Mouse (Mus musculus) bone marrow macrophage, adult 2 months (primary cell): ENCODE data around the gene Fam83e.

Source experiments
- CTCF ChIP-seq: IDR thresholded peaks from 2 replicates; pipeline ENCODE4 v1.5.1; 2012; ENCODE audit warnings: low read depth, mild to moderate bottlenecking, low read length, moderate library complexity
- POLR2A ChIP-seq: IDR thresholded peaks from 2 replicates; pipeline ENCODE4 v1.6.1; 2012; ENCODE audit warnings: mild to moderate bottlenecking, low read depth, low read length, borderline replicate concordance

DNA sequence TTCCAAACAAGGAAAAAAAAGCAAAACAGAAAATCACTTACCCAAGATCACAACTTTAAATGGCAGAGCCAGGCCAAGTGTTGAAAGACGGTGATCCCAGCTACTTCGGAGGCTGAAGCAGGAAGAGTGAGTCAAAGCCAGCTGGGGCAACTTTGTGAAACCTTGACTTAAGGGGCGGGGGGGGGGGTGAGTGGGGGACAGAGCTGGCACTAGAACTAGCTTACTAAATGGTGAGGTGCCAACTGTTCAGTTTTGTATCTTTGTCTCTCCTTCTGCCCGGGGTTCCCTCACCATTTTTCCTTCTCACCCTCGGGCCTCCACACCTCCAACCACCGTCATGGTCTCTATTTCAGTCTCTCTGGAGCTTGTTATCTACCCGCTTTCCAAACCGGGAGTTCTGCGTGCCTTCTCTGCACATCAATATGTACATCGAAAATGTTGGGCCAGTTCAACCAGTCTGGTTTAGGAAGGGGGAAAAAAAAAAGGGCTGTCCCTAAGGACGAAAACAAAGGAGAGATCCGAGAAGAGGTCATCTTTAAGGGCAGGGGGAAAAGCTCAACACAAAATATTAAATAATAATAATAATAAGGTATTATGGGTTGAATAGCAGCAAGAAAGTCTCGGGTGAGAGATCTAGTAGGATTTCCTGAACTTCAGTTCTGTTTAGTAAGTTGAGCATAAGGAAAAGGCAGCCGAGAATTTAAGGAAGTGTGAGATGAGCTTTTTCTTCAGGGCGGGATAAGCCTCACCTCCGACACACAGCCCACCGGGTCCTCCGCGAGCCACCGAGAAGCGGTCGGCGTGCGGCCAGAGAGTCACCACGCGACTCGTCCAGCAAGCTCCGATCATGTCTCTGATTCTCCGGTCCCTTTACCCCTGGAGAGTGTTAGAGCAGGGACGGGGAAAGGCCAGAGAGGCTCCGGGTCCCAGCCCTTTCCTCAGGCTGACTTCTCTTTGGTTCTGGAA, 3.8 kb upstream of the Fam83e start:
- TF ChIP-seq POLR2A (no peak), CTCF (no peak)
